In the genomic region with DNA sequence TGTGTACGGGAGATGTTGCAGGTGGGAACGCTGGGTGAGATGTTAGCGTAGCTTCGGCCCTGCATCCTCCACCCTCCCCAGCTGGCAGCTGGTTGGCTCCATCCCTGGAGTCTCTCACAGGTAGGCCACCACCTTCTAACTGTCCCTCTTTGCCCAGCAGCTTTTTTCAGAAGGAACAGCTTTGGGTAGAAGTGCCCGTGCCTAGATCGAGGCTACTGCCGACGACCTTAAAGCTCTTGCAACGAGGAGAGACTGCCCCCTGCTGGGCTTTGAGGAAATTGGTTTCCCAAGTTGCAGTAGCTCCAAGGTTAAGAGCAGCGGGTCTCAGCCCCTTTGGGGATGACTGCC, we compare ENCODE assay signal across 9 mouse cellular contexts. TPM values are rescaled to one million over a fixed set of nuclear protein-coding genes. Genes with fewer than 3 reads are reported as not detected.
A peak's percentile ranks its signal among the peaks of the same experiment; 100 is the strongest.
DNase-seq lines count a peak whose midpoint lies in the region; ATAC-seq and TF ChIP-seq lines count a peak whose summit lies in the region.
"Had no signal": no experiment of that assay in that cellular context is flagged by ENCODE, and none has a peak within 500 bp of the region (broad histone marks: within the 10 kb centered on the region; RNA-seq: fewer than 3 reads in every experiment).

No protein-coding gene starts in this region.

- H3K36me3 ChIP-seq in kidney, embryonic 15.5 days: no peaks in the 10 kb centered on the region
- no peaks in the 10 kb centered on the region for H3K36me3 ChIP-seq in limb, embryonic 11.5 days (ENCODE audit: control insufficient read depth, insufficient read depth, low read length)
- no peaks in the 10 kb centered on the region for H3K36me3 ChIP-seq in neural tube, embryonic 11.5 days (ENCODE audit: control insufficient read depth, insufficient read depth, low read length)
- peaks cover 43% of the 10 kb centered on the region for H3K36me3 ChIP-seq in thymus, adult 2 months (ENCODE audit: control insufficient read depth, insufficient read depth, low read length)
- H3K36me3 ChIP-seq: embryonic facial prominence, embryonic 12.5 days had no signal

- H3K4me2 ChIP-seq in kidney, embryonic 15.5 days: no peak overlapping the region
- H3K4me2 ChIP-seq in limb, embryonic 11.5 days (ENCODE audit: low read depth, severe bottlenecking): no peak overlapping the region
- H3K4me2 ChIP-seq in neural tube, embryonic 11.5 days (ENCODE audit: low read depth): no peak overlapping the region
- H3K4me2 ChIP-seq: embryonic facial prominence, embryonic 12.5 days had no signal

- H3K4me1 ChIP-seq in kidney, embryonic 15.5 days: 0 out of 2 replicates have a peak, but pooled peaks cover 4% of the 10 kb centered on the region
- H3K4me1 ChIP-seq in limb, embryonic 11.5 days (ENCODE audit: control insufficient read depth, insufficient read depth, low read length): no peaks in the 10 kb centered on the region
- H3K4me1 ChIP-seq in neural tube, embryonic 11.5 days (ENCODE audit: control insufficient read depth, insufficient read depth, low read length): no peaks in the 10 kb centered on the region
- no peaks in the 10 kb centered on the region for H3K4me1 ChIP-seq in thymus, adult 2 months (replicated peaks; ENCODE audit: control insufficient read depth, insufficient read depth, low read length)
- H3K4me1 ChIP-seq: embryonic facial prominence, embryonic 12.5 days had no signal

- H3K9me3 ChIP-seq in kidney, embryonic 15.5 days (replicated peaks): no peaks in the 10 kb centered on the region
- no peaks in the 10 kb centered on the region for H3K9me3 ChIP-seq in limb, embryonic 11.5 days (ENCODE audit: control insufficient read depth, low read length)
- no peaks in the 10 kb centered on the region for H3K9me3 ChIP-seq in neural tube, embryonic 11.5 days (ENCODE audit: control insufficient read depth, low read length)
- H3K9me3 ChIP-seq: embryonic facial prominence, embryonic 12.5 days had no signal

- peak; percentile 34 to 66 for DNase-seq in kidney, adult 8-10 months
- peak; percentile 79 for DNase-seq in adrenal gland, postnatal 10 days
- DNase-seq in embryo, embryonic 11.5 days (ENCODE audit: low read depth, low spot score): peak; percentile 58
- DNase-seq in heart, postnatal 4 days: peak; percentile 82
- peak; percentile 87 for DNase-seq in limb, embryonic 11.5 days (ENCODE audit: low spot score)
- peak; percentile 78 for DNase-seq in neural tube, embryonic 11.5 days (ENCODE audit: low spot score)
- peak; percentile 72 for DNase-seq in thymus, adult 2 months

- no peak overlapping the region for H3K4me3 ChIP-seq in kidney, embryonic 15.5 days (replicated peaks)
- no peak overlapping the region for H3K4me3 ChIP-seq in limb, embryonic 11.5 days (ENCODE audit: low read depth, low read length)
- H3K4me3 ChIP-seq in neural tube, embryonic 11.5 days (ENCODE audit: low read depth, low read length): no peak overlapping the region
- no peak overlapping the region for H3K4me3 ChIP-seq in thymus, adult 2 months (ENCODE audit: control insufficient read depth, insufficient read depth, low read length)
- H3K4me3 ChIP-seq: embryonic facial prominence, embryonic 12.5 days had no signal

- 35% methylated on average over 10 of the region's 10 CpGs for WGBS in kidney, embryonic 15.5 days
- WGBS in limb, embryonic 11.5 days: 27% methylated on average over 10 of the region's 10 CpGs
- 33% methylated on average over 10 of the region's 10 CpGs for WGBS in neural tube, embryonic 11.5 days
- 50% methylated on average over 10 of the region's 10 CpGs for WGBS in thymus, adult 2 months

- no peak for TF ChIP-seq POLR2A in thymus, adult 2 months (IDR thresholded peaks at IDR 0.05; ENCODE audit: control insufficient read depth, extremely low read depth, insufficient read depth, low read length, poor library complexity)

- H3K27me3 ChIP-seq in kidney, embryonic 15.5 days: peaks cover 5% of the 10 kb centered on the region; the same call in 1 of the 2 replicates
- no peaks in the 10 kb centered on the region for H3K27me3 ChIP-seq in limb, embryonic 11.5 days (ENCODE audit: control insufficient read depth, insufficient read depth, low read length)
- no peaks in the 10 kb centered on the region for H3K27me3 ChIP-seq in neural tube, embryonic 11.5 days (ENCODE audit: control insufficient read depth, insufficient read depth, low read length)
- no peaks in the 10 kb centered on the region for H3K27me3 ChIP-seq in thymus, adult 2 months (ENCODE audit: control insufficient read depth, insufficient read depth, low read length)

- H3K27ac ChIP-seq in kidney, embryonic 15.5 days: no peak overlapping the region
- H3K27ac ChIP-seq in limb, embryonic 11.5 days (replicated peaks; ENCODE audit: low read depth, low read length): no peak overlapping the region
- no peak overlapping the region for H3K27ac ChIP-seq in neural tube, embryonic 11.5 days (ENCODE audit: low read depth, low read length)
- no peak overlapping the region for H3K27ac ChIP-seq in thymus, adult 2 months (ENCODE audit: control insufficient read depth, insufficient read depth, low read length)
- H3K27ac ChIP-seq: embryonic facial prominence, embryonic 12.5 days had no signal

- no peak overlapping the region for H3K9ac ChIP-seq in kidney, embryonic 15.5 days
- H3K9ac ChIP-seq in limb, embryonic 11.5 days (ENCODE audit: low read length): no peak overlapping the region
- H3K9ac ChIP-seq in neural tube, embryonic 11.5 days (ENCODE audit: low read length): no peak overlapping the region
- H3K9ac ChIP-seq: embryonic facial prominence, embryonic 12.5 days had no signal

- ATAC-seq in kidney, embryonic 15.5 days (replicated peaks; ENCODE audit: low FRiP score): no peak
- no peak; the same call in 1 of the 2 replicates for ATAC-seq in limb, embryonic 11.5 days (ENCODE audit: insufficient number of reproducible peaks, low FRiP score, low TSS enrichment, low read depth)
- ATAC-seq in neural tube, embryonic 11.5 days (ENCODE audit: insufficient read depth, low FRiP score, low TSS enrichment): no peak

- TF ChIP-seq CTCF in thymus, adult 2 months (IDR thresholded peaks at IDR 0.05; ENCODE audit: borderline replicate concordance, control insufficient read depth, extremely low read depth, insufficient read depth, low read length, poor library complexity): peak; percentile 65; the same call in 1 of the 2 replicates

RNA-seq across cellular contexts. Expression of gene Rassf5, which starts 15.2 kb away (rescaled TPM):
- 2.8 and 2.9 TPM in 2 replicates for polyA plus RNA-seq in kidney, embryonic 15.5 days (2015; fragmentation: Nextera tagmentation; extraction: Ambion mirVana)
- 10 to 100 TPM; 10.6 to 10.8 TPM for total RNA-seq in adrenal gland, postnatal 10 days (2021)
- 1 to 10 TPM; 4.4 to 4.5 TPM for total RNA-seq in heart, postnatal 4 days (2021)
- 1.2 and 1.4 TPM in 2 replicates for polyA plus RNA-seq in limb, embryonic 11.5 days (2014; fragmentation: Nextera tagmentation; extraction: Ambion mirVana)
- 1.2 and 1.4 TPM in 2 replicates for polyA plus RNA-seq in neural tube, embryonic 11.5 days (2014; fragmentation: Nextera tagmentation; extraction: Ambion mirVana)
- polyA plus RNA-seq in thymus, adult 2 months (2012; rRNA removed): 95.3 and 98.8 TPM in 2 replicates

RNA-seq across cellular contexts. Expression of gene Ikbke, which starts 19.1 kb away (rescaled TPM):
- polyA plus RNA-seq in kidney, embryonic 15.5 days (2015; fragmentation: Nextera tagmentation; extraction: Ambion mirVana): 3.2 and 4.0 TPM in 2 replicates
- total RNA-seq in adrenal gland, postnatal 10 days (2021): 10 to 100 TPM in 1 of 2 experiments, 1 to 10 TPM in 1; 6.9 to 12.0 TPM
- total RNA-seq in heart, postnatal 4 days (2021): 1 to 10 TPM; 2.9 to 3.0 TPM
- polyA plus RNA-seq in limb, embryonic 11.5 days (2014; fragmentation: Nextera tagmentation; extraction: Ambion mirVana): 1.0 and 1.5 TPM in 2 replicates
- polyA plus RNA-seq in neural tube, embryonic 11.5 days (2014; fragmentation: Nextera tagmentation; extraction: Ambion mirVana): 0.81 and 0.93 TPM in 2 replicates
- 118 and 129 TPM in 2 replicates for polyA plus RNA-seq in thymus, adult 2 months (2012; rRNA removed)

Comparison
In these comparisons a context has a peak if more than half of its experiments do, and no peak if none do; other contexts are left out.
1. RNA of gene Rassf5, which starts 15.2 kb away (polyA plus RNA-seq): 95.3 to 98.8 TPM in thymus, adult 2 months; 2.8 to 2.9 TPM in kidney, embryonic 15.5 days, 1.2 to 1.4 TPM in neural tube, embryonic 11.5 days and 1.2 to 1.4 TPM in limb, embryonic 11.5 days; every median in the first group is over 10 times any median in the second.
2. RNA of gene Ikbke, which starts 19.1 kb away (polyA plus RNA-seq): 118 to 129 TPM in thymus, adult 2 months; 3.2 to 4.0 TPM in kidney, embryonic 15.5 days, 1.0 to 1.5 TPM in limb, embryonic 11.5 days and 0.81 to 0.93 TPM in neural tube, embryonic 11.5 days; every median in the first group is over 10 times any median in the second.
3. Peak in every context shown above with its lines, with median percentiles within 50 percentile points of each other: DNase-seq.